Mouse (Mus musculus) kidney, adult 18-20 months (tissue): ENCODE measurements around the gene Prtn3.
A peak's percentile ranks its signal among the peaks of the same experiment; 100 is the strongest.

Experiments used
- DNase-seq: peaks from one replicate; pipeline ENCODE4 v3.0.0; 2021

Prtn3 gene

DNA sequence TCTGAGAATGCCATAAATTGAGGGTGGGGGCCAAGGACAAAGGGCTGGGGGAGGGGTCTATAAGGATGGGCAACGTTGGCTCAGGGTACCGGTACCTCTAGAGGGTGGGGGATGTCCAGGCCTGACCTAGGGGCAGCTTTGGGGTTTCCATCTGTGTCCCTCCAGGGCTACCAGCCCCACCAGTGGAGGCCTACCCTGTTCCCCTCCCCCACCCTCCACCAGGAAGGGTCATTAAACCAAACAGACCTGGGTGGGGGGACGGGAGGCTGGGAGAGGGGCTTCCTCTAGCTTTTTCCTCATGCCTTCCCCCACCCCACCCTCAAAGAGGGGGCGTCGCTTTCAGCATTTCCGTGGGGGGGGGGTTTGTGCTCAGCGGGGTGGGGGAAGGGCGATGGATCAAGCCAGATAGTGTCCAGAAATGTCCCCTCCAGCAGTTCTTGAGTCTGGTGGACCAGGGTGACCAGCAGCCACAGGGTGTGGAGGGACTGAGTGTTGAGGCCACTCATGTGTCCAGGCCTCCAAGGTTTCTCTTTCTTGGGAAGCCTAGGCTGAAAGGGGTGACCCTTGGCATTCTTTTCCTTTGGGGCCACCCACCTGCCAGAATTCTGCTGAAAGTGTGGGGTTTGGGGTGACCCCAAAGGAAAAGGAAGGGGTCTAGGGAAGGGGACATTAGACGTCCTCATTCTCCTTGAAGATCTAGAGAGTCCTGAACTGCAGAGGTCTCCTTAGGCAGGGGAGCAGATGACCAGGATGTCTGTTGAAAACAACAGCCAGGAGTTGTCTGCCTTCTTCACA, 54.8 kb downstream of the Prtn3 start:
- DNase-seq, result no peak

DNA sequence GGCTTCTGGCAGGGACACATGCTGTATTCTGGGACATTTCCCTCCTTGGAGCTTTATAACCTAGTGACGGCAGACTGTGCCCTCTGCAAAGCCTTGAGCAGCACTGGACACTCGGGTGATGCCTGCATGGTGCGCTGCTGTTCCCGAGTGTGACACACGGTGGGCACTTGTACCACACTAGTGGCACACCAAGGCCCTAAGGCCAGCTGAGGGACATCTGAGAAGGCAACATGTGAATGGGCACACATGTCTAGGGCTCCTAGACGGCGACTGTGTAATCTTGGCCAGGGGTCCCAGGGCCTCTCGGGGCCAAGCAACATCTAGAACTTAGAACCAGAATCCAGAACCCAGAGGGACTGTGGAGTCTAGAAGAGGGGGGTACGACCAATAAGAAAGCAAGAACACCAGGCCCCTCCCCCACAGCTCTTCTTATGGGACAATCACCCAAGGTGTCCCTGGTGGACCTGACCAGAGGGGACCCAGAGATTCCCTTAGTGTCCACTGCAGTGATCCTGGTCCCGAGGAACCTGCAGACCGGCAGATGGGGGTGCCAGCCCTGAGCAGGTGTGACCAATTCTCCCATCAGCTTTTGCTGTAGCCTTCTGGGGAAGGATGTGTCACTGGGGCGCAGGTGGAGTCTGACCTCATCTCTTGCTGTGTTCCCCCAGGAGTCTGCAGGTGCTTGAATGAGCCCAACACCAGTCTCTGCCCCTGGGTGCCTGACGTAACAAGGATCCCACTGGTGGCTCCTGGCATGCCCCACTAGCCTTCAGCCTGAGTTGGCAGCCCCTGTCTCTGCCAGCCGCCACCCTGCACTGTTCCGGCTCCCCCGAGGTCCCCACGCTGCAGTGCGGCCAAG, 55.9 kb downstream of the Prtn3 start:
- DNase-seq, result no peak

- no peak for DNase-seq
These were observed 56.5 kb downstream of the Prtn3 start for GRCm38 (mm10) chr10:79930826-79931186.

DNA sequence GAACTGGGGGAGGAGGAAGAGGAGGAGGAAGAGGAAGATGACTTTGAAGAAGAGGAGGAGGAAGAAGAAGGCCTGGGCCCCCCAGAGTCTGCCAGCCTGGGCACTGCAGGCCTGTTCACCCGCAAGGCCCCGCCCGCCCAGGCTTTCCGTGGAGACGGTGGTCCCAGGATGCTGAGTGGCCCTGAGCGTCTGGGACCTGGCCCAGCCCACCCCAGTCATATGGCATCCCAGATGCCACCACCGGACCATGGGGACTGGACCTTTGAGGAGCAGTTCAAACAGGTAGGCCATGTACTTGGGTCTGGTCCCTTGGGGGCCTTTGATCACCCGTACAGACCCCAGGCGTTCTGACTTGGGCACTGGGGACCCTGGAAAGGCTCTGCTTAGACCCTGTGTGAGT, 57.5 kb downstream of the Prtn3 start:
- DNase-seq, result no peak

DNA sequence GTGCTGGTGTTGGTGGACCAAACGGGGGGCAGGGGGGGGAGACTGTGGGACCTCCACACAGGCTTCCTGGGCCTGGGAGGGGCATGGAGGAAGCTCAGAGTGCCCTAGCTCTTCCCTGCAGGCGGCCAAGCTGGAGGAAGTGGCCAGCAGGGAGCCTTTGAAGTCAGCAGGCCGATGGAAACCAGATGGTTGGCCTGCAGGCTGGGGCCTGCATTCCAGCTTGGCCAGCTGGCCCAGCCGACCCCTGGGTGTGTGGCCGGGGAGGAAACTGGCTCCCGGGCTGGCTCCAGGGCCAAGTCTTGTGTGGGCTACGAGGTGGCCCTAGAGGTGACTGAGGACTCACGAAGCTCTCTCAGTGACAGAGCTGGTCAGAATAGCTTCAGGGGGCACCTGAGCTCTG, 58.5 kb downstream of the Prtn3 start:
- DNase-seq, result peak; percentile 50
